Mouse (Mus musculus) erythroblast, embryonic 14.5 days (primary cell): ENCODE data around the gene Dusp14.

Experiments
- GATA1 ChIP-seq: IDR thresholded peaks from 2 replicates; pipeline ENCODE4 v1.6.1; 2012; ENCODE audit warnings: low read length, inconsistent platforms, mixed read lengths
- TAL1 ChIP-seq: IDR thresholded peaks from 3 replicates; pipeline ENCODE4 v1.6.1; 2012; ENCODE audit warnings: low read length, inconsistent platforms, mixed read lengths

GRCm38 (mm10) chr11:84053524-84054163, 15.4 kb downstream of the Dusp14 start:
- TF ChIP-seq GATA1 (no peak), TAL1 (no peak)
